Mouse (Mus musculus) adrenal gland, adult (tissue): ENCODE data around the gene M1ap.

Experiments
- DNase-seq, 2 experiments: peaks; one replicate each; pipeline ENCODE4 v3.0.0; 2022 to 2023; ENCODE audit warnings: low spot score in 1 of 2; ENCODE audit not compliant: inconsistent age in 2 of 2

M1ap gene

GRCm38 (mm10) chr6:83006114-83006513 lies 59.4 kb downstream of the M1ap start:
- DNase-seq: no peak

DNA sequence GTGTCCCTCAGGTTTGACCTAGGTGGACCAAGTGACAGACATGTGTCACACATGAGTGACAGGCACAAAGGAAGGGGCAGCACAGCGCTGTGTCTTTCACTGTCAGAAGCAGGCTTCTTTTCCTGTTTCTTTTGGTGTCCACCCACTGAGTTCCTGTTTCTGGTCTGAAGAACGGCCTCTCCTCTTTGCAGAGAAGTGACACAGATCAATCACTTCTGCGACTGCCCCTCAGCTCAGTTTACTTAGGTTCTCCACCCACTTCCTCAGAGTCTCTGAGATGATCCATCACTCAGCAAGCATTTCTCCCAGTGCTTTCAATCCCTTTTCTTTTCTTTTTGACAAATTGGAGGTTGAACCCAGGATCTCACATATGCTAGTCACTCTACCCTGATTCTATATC lies 62.0 kb downstream of the M1ap start:
- DNase-seq: peak in 1 of 2 experiments; percentile 3

GRCm38 (mm10) chr6:83010010-83010409 lies 63.3 kb downstream of the M1ap start:
- DNase-seq: no peak

DNA sequence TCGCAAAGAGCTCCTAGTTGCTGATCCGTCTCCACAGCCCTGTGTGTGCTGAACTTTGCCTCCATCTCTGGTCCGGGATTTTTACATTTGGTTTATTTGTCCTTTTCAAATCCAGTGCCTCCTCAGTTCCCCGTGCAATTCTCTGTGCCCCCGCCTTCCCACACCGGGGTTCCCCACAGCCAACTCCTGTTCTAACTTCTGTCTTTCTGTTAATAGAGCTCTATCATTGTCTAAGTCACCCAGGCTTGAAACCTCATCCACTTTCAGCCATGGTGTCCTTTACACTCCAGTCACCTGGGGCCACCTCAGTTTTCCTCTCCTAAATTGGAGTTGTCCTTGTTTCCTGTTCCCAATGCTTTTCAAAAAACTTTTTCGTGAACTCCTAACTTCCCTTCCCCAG lies 64.6 kb downstream of the M1ap start:
- no peak for DNase-seq

DNA sequence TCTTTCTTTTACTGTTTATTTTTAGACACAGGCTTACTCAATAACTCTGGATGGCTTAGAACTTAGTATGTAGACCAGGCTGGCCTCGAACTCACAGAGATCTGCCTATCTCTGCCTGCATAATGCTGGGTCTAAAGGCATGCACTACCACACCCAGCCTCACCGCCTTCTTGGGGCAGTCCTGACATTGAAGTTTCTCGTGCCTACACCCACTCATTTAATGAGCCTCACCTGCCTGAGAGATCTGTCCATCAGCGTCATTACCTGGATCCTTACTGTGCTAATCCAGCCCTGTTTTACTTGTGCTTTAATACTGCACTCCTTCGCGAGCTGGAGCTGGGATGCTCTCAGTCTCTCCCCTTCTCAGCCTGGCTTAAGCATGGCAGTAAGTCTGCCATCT lies 65.1 kb downstream of the M1ap start:
- DNase-seq: no peak

DNA sequence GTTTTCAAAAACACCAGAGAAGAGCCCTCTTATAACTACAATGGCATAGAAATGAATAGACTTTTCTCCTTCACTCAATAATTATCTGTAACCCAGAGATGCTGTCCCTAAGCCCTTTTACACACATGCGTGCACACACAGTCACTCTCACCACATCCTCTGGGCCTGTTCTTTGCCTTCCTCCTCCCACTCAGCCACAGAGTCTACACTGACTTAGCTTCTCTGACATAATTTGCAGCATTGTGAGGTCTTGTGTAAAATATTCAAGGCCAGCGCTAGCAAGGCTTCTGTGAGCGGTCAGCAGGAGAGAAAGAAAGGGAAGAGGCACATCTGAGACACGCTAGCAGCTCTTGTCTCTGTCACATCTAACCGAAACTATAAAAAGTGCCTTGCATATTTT lies 66.7 kb downstream of the M1ap start:
- DNase-seq: peak; percentile 59 to 70

DNA sequence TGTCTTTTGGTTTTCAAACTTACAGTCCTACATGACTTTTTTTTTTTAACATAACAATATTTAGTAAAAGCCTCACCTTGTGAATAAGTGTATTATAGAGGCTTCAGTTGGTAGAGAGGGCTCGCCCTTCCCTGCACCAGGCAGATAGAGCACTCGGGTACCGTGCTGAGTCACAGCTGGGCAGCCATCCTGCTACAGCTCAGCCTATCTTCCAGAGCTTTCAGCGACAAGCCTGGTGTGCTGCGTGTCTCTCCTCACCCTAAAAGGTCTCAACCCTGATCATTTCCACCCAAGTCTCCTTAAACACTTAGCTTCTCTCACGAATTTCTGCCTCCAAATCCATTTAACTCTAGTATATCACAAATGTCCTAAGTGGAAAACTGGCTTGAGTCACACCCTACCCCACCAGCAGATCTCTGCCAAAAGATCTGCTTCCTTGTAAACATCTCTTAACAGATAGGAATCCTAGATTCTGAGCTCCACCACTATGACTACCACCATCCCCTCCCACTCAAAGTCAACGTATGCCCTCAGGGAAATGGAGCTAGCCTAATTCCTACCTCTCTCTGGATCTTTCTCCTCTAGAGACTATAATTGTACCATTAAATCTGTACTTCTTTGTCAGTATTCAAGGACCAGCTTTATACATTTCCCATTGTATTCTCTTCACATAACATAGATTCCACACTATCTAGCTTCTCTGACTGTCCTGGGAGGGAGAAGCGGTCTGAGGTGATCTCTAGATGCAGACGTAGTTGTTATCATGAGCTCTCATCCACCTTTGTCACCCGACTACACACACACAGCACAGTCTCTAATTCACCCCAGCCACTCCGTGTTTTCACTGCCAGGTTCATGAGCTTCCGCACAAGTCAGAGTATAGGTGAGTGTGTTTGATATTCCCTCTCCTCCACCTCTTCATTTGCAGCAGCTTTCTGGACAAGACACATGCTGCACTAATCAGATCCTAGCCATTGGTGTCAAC lies 68.1 kb downstream of the M1ap start:
- peak; percentile 49 to 54 for DNase-seq

DNA sequence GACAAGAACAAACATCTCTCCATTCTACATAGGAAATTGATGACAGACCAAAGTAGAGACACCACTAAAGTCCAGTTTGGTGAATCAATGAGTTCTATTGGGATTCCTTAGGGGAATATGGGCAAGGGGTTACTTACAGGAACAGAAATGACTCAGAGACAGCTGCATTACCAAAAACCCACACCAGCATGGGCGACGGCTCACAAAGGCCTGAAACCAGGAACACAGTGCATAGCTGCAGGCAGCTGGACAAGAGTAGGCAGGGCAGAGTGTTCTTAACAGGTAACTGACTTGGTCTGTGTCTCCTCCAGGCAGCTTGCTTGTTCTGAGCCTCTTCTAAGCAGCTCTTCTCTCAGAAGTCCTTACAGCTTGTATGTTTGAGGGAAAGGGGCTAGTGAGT lies 69.0 kb downstream of the M1ap start:
- no peak for DNase-seq

DNA sequence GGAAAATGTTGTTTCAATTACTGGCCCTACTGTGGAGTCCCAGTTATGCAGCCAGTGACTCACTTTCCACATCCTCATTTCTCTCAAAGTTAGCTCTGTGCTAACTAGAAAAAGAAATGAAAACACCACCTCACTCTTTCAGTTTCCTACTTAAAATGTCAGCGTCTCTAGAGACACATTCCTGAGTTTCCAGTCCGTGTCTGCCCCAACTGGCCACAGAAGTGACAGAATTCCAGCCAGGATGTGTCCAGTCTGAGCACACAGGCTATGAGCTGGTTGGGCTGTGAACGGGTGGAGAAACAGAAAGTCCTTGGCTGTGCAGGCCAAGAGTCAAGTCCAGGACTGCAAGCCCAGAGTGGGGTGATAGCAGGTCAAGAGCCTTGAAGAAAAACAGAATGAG lies 70.5 kb downstream of the M1ap start:
- peak; percentile 27 to 69 for DNase-seq

DNA sequence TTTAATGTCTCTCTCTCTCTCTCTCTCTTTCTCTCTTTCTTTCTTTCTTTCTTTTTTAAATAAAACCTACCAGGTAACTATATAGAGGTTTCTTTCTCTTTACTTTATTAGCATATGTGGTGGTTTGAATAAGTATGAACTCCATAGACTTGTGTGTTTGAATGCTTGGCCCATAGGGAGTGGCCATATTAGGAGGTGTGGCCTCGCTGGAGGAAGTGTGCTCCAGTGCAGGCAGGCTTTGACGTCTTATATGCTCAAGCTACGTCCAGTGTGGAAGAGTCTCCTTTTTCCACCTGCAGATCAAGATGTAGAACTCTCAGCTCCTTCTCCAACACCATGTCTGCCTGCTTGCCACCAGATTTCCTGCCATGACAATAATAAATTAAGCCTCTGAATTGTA lies 72.3 kb downstream of the M1ap start:
- no peak for DNase-seq

DNA sequence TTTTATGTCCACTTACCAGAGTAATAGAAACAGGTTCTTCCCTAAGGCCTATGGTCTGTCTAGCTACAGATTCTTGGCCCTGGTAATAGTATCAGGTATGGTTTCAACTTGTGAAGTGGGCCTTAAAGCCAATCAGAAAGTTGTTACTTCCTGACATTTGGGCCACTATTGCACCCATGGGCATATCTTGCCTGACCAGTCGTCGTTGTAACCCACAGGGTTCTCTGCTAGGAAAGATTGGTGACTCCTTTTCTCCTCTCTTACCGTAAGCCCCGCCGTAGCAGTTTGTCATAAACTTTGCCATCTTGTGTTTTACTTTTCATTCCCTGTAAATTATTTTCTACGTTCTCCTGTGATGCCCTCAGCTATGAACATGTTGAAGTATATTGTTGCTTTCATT lies 73.4 kb downstream of the M1ap start:
- DNase-seq: no peak

GRCm38 (mm10) chr6:83020836-83021593 lies 74.3 kb downstream of the M1ap start:
- no peak for DNase-seq

DNA sequence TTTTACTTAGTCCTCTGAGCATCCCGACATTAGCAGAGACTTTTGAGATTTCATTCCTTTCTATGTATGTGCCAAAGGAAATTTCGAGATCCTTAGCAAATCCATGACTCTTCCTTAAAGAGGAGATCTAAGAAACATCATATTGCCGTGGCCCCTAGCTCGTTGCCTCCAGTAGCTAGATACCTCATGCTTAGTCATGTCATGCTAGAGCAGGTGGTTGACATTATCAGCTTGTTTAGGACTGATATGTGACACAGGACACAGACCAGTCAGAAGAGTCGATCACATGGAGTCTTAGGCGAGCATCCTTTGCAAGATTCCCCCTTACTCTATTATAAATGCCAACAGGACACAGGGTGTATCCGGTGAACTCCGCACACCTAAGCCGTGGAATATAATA lies 76.3 kb downstream of the M1ap start:
- DNase-seq: no peak

DNA sequence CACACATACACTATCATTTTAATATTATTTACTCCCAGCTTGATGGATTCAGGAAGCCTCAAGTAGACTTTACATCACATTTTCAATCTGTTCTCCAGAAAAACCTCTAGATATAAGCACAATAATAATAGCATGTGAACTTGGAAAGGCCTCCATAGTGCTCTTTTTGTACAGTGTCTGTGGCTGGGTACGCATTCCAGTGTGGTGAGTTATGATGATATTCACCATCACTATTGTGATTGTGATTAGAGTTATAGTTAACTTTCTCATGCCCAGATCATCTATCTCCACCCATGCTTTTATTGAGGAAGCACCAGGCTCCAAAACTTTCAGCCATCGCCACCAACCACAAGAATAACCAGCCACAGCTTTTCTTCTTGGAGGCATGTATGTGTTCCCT lies 77.1 kb downstream of the M1ap start:
- DNase-seq: no peak

DNA sequence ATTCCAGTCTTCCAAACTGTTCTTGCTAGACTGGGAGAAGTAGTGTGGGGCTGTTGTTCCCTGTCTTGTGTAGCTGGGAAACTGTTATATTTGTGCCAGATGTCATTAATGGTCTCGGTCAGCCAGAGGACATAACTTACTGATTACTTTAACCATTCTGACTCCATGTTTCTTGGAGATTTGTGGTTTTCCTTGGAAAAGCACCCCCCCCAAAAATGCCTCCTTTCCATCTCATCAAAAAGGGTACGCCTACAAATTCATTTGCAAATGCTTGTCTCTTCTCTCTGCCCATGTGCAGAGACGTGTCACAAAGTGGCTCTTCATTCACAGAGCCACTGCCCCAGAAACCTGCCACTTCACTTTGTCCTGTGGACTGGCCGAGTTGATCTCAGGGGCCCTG lies 77.7 kb downstream of the M1ap start:
- DNase-seq: no peak

DNA sequence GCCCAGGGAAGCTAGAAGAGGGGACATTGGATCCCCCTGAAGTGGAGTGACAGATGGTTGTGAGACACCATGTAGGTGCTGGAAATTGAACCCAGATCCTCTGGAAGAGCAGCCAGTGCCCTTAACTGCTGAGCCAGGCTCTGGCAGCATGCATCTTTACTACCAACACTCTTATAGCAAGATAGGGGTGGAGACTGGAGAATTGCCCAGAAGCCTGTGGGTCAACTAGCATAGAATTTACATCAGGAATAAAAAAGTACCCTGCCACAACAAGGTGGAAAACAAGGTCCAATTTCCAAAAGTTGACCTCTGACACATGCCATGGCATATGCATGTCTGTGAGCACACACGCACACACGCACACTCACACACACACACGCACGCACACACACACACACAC lies 78.5 kb downstream of the M1ap start:
- DNase-seq: no peak

GRCm38 (mm10) chr6:83027293-83027692 lies 80.6 kb downstream of the M1ap start:
- no peak for DNase-seq

- DNase-seq: no peak
These were observed 81.0 kb downstream of the M1ap start for GRCm38 (mm10) chr6:83027706-83028105.

GRCm38 (mm10) chr6:83029777-83030176 lies 83.1 kb downstream of the M1ap start:
- no peak for DNase-seq

GRCm38 (mm10) chr6:83031111-83031510 lies 84.4 kb downstream of the M1ap start:
- no peak for DNase-seq

GRCm38 (mm10) chr6:83031921-83032590 lies 85.4 kb downstream of the M1ap start:
- DNase-seq: peak in 1 of 2 experiments; percentile 41
